Mouse (Mus musculus): ENCODE measurements at regions not wholly inside any gene's neighbourhood (a gene's known extent, or its start where the extent isn't known, plus 50 kb on each side); places are given as distances from the start of the nearest gene placed in this dataset.

- DNase-seq (ENCODE audit: low read depth, low spot score): no peak
Observed at GRCm38 (mm10) chr14:114804643-114805042, 287.4 kb upstream of the Gpc5 start.

- no peak for DNase-seq (ENCODE audit: low read depth, low spot score)
Observed at GRCm38 (mm10) chr14:114808621-114809020, 283.4 kb upstream of the Gpc5 start.

GRCm38 (mm10) chr14:114820677-114821076 lies 271.3 kb upstream of the Gpc5 start:
- DNase-seq (ENCODE audit: low read depth, low spot score): no peak

DNA sequence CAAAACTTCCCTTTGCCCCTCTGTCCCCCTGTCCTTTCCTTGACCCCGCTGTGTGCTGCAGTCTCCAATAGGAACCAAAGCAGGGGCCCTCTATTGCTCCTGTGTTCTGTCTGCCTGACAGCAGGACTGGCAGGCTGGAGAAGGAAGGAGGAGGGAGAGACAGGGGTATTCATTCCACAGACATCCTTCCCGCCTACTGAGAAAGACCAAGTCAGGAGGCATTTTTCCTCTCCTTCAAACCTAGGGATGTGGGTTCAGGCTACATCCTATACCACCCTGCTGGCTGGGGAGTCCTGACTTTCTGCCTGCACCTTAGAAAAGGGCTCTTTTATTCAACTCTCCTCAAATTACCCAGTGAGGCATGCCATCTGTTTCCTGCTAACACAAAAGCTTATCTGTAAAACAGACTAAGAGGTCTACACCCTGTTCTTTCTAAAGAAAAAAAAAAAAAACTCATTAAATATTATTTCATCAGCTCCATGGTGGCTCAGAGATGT lies 270.9 kb upstream of the Gpc5 start:
- no peak for DNase-seq (ENCODE audit: low read depth, low spot score)

- DNase-seq (ENCODE audit: low read depth, low spot score): no peak
Observed at GRCm38 (mm10) chr14:114821672-114822071, 270.3 kb upstream of the Gpc5 start.

GRCm38 (mm10) chr14:114826662-114827321 lies 265.2 kb upstream of the Gpc5 start:
- DNase-seq (ENCODE audit: low read depth, low spot score): no peak

DNA sequence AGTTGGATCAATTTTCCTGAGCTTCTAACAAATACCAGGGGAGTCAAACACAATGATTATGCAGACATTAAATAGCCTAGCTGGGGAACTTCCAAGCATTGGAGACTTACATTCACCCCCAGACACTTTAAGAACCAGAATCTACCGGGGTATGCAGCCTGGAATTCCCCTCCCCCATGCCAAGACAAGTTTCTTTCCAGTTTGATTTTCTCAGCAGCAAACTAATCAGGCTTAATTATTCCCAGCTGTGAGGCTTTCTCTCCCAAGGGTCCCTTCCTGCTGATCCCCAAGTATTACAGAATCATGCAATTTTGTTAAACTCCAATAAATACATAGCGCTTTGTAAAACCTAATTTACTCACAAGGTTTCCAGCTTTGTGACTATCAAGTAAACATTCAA lies 262.7 kb upstream of the Gpc5 start:
- DNase-seq (ENCODE audit: low read depth, low spot score): no peak

- DNase-seq (ENCODE audit: low read depth, low spot score): no peak
Observed at GRCm38 (mm10) chr14:114832987-114833386, 259.0 kb upstream of the Gpc5 start.

DNA sequence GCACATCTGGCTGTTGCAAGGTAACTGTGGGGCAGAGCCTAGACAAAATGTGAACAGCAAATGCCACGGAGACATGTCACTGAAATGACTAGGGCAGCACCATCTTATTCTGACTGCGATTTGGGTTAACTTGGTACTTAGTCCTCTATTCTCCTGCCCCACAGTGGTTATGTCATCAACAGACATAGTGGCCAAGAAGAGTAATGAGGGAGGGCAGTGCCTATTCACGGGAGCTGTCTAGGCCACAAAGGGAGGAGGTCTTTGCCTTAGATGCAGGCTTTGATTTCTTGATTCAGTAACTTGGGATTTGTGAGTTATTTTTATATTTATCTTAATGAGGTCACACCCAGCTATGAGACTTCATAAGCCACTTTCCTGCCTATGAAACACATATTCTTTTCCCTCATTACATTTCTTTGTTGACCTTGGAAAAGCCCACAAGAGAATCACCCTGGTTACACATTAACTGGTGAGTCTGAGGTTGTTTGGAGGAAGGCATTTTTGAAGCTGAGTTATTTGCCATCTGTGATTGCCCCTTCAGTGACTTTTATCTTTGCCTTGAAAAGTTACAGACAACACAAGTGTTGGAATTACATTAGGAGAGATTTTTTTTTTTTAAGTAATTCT lies 255.2 kb upstream of the Gpc5 start:
- DNase-seq (ENCODE audit: low read depth, low spot score): no peak

DNA sequence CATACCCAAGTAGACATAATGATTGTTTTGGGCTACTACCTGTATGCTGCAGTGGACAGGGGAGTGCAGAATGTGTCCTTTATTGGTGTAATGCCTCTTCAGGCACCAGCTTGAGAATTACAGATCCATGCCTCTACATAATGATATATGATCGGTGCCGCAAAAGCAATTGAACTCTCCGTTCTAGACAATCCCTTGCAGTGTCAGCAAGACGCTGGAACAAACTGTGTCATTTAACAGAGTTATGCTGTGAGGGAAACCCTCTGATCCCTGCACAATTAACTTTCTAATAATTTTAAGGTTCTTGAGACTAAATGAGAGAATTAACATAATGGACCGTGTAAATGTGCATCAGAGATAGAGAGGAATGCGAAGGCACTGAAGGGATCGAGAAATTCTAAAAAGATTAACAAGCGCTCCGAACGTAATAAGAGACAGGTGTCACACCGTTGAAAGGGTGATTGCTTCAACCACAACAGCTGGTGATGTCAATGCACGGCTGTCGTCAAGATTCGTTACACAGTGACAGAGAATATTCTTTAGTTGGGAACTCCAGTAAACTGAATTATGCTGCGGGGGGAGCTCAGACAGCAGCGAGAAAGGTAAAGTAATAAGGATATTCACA lies 254.3 kb upstream of the Gpc5 start:
- no peak for DNase-seq (ENCODE audit: low read depth, low spot score)

DNA sequence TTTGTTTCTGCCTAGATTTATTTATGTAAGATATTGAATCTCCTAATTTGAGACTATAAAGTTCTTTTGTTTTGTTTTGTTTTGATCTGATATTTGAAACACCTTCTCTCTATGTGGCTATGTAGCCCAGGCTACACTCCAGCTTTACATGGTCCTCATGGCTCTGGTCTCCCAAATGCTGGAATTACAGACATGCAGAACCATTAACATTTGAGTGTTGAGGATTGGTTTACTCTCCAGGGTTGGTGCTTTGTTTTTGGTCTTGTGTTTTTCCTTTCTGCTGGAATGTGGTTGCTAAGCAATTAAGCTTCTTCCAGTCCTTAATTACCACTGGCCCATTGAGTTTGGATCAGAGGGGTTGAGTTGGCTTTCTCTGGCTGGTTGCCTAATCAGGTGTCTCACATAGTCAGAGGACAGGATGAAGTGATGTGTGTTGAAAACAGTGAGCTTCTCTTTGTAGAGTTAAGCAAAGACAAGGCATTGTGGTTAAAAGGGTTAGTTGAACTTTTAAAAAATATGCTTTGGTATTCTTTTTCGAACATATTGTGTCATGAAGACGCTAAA lies 252.6 kb upstream of the Gpc5 start:
- no peak for DNase-seq (ENCODE audit: low read depth, low spot score)

GRCm38 (mm10) chr14:114840766-114841165 lies 251.2 kb upstream of the Gpc5 start:
- no peak for DNase-seq (ENCODE audit: low read depth, low spot score)

- DNase-seq (ENCODE audit: low read depth, low spot score): no peak
Observed at GRCm38 (mm10) chr14:114841552-114841951, 250.5 kb upstream of the Gpc5 start.

DNA sequence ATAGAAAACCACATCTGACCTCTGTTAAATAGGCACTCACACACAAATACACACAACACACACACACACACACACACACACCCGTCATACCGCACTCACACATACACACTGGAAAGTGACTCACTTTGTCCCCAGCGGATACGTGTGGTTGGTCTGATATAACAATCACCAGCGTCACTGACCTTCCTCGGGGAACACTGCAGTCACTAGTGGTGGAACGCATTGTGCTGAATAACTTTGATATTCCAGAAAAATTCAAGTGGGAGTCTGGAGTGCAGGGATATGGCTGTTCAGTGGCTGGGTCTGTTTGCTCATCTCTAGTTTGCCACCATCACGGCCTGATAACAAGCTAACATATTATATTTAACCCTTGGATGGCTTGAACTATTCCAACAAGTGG lies 249.7 kb upstream of the Gpc5 start:
- DNase-seq (ENCODE audit: low read depth, low spot score): no peak

GRCm38 (mm10) chr14:114843105-114843743 lies 248.8 kb upstream of the Gpc5 start:
- DNase-seq (ENCODE audit: low read depth, low spot score): no peak

DNA sequence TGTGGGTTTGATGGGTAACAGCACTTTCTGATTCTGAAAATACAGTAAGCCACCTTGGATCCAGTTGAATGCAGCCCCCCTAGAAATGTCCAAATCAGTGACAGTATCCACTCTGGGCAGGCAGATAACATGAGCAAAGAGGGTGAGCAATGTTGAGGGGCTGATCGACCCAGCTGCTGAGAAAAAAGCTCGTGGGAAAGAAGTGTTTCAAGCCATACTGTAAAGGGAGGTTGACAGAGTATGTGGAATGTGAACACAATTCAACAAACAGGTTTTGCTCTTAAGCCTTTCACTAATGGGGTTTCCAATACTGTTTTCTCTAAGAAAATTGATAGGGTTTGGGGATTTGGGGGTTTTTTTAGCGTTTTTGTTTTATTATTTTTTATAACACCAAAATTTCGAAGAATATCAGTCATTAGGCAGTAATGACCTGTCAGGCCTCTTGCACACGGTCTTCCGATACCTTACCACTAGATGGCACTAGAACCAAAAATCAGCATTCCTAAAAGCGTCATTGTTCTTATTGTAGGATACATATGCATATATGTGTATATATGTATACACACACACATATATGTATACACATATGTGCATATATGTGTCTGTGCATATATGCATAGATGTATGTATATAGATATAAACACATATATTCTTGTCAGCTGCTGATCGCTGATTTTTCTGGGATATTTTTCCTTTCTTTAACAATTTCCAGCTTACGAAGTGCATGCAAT lies 237.5 kb upstream of the Gpc5 start:
- peak; percentile 62 for DNase-seq (ENCODE audit: low read depth, low spot score)

GRCm38 (mm10) chr14:114855055-114855740 lies 236.8 kb upstream of the Gpc5 start:
- DNase-seq (ENCODE audit: low read depth, low spot score): no peak

DNA sequence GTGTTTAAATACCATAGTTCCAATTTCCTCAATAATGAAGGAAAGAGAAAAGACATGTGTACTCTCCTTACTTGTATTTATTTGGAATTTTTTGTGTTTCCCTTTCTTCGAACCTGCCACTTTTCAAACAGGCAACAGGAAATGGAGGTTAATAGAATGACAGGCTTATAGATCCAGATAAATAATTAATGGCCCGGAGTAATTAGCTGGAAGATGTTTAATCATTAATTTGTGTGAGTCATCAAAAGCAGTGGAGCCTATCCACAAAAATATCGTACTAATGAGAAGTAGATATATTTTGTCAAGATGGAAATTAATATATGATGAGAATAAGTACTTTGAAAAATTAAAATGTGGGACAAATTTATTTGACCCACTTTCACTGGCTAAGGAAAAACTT lies 236.3 kb upstream of the Gpc5 start:
- no peak for DNase-seq (ENCODE audit: low read depth, low spot score)

DNA sequence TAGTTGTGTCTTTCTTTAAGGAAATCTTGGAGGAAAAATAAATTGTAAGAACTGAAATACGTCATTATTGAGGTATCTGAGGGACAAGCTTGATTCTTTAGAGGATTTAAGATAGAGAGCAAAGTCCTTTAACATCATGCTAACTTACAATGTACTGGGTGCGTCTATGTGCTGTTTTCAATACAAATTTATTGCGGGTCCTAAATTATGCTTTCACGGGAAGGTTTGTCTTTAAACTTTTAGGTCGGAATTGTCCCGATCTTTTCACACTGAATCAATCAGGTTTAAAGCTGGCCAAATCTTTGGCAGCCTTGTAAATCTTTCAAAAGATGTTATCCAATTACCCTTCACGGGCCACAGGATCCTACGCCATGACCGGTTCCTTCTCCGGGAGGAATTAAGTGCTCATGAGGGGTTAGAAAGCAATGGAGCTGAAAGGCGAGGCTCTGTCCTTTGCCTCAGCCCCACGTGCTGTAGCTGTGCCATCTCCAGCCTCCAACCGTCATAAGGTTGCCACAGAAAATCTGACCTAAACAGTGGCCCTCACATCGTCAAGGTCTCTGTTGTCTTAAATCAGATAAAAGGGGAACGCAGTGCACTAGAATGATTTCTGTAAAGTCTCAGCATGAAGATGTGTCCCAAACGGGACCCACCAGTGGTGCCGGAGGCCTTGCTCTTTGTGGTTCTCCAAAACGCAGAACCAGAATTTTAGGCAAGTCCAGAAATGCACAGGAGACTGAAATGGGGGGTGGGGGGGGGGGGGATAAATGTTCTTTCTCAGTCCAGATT lies 235.6 kb upstream of the Gpc5 start:
- DNase-seq (ENCODE audit: low read depth, low spot score): no peak

GRCm38 (mm10) chr14:114857171-114857570 lies 234.8 kb upstream of the Gpc5 start:
- DNase-seq (ENCODE audit: low read depth, low spot score): no peak

All from CD4-positive, CD25-positive, alpha-beta regulatory T cell, adult 2 months (primary cell).